Mouse (Mus musculus): ENCODE measurements at regions not wholly inside any gene's neighbourhood (a gene's known extent, or its start where the extent isn't known, plus 50 kb on each side); places are given as distances from the start of the nearest gene placed in this dataset.

DNA sequence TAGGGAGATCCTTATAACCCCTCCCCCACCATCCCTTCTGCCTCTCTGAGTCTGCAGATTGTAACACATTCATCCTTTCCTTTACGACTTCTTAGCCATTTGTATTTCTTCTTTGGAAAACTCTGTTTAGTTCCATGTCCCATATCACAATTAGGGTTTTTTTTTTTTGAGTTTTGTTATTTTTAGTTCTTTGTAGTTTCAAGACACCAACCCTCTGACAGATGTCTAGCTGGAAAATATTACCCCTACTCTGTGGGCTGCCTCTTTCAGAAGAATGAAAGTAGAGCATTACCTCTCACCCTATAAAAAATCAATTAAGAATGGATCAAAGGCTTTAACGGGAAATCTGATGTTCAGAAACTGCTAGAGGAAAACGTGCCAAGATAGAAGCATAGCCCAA is 180.1 kb downstream of the Gm5447 start:
- H3K36me3 ChIP-seq (replicated peaks; ENCODE audit: control insufficient read depth, insufficient read depth): no peaks in the 10 kb centered on the region
- H3K9me3 ChIP-seq (ENCODE audit: control insufficient read depth, low read length): peaks cover 6% of the 10 kb centered on the region; the same call in 1 of the 2 replicates
- no peak overlapping the region for H3K9ac ChIP-seq
- WGBS: 67% methylated on average over 3 of the region's 3 CpGs
- DNase-seq (ENCODE audit: low spot score) (no peak), ATAC-seq (ENCODE audit: low FRiP score) (no peak)
- H3K27ac ChIP-seq: no peak overlapping the region
- H3K27me3 ChIP-seq (ENCODE audit: control insufficient read depth, insufficient read depth, low read length): no peaks in the 10 kb centered on the region
- no peak overlapping the region for H3K4me2 ChIP-seq (replicated peaks)
- no peaks in the 10 kb centered on the region for H3K4me1 ChIP-seq (replicated peaks; ENCODE audit: control insufficient read depth, insufficient read depth, low read length)
- H3K4me3 ChIP-seq (replicated peaks; ENCODE audit: low read length): no peak overlapping the region

DNA sequence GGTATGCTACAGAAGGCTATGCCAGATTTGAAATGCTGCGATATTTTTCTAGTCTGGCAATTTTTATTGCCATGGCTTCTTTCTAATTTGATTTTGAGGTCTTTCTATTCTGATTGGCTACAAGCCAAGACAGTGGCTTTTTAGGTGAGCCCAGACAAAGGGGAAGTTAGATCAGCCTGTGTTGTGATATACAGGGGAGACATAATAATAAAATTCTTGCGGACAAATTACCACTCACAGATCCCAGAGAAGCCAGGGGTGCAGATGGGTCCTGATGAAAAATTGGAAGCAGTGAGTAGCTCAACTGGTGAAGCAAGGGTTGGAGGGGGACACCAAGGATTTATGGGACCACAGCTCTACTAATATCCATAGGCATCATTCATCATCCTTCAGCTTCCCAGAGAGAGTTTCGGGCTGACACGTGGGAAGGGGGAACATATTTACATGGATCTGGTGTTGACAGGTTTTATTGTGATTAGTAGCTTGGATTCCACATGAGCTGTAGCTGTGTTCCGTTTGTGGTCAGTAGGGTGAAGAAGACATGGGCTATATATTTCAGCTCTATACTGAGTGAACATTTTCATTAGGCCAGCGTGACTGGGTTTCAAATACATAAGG is 190.0 kb downstream of the Gm5447 start:
- no peaks in the 10 kb centered on the region for H3K4me1 ChIP-seq (replicated peaks; ENCODE audit: control insufficient read depth, insufficient read depth, low read length)
- ATAC-seq (ENCODE audit: low FRiP score): no peak
- no peaks in the 10 kb centered on the region for H3K9me3 ChIP-seq (ENCODE audit: control insufficient read depth, low read length)
- WGBS: 74% methylated on average over 6 of the region's 6 CpGs
- H3K4me2 ChIP-seq (replicated peaks): no peak overlapping the region
- no peak overlapping the region for H3K27ac ChIP-seq
- no peaks in the 10 kb centered on the region for H3K36me3 ChIP-seq (replicated peaks; ENCODE audit: control insufficient read depth, insufficient read depth)
- no peak overlapping the region for H3K4me3 ChIP-seq (replicated peaks; ENCODE audit: low read length)
- H3K27me3 ChIP-seq (ENCODE audit: control insufficient read depth, insufficient read depth, low read length): no peaks in the 10 kb centered on the region
- no peak for DNase-seq (ENCODE audit: low spot score)
- no peak overlapping the region for H3K9ac ChIP-seq

DNA sequence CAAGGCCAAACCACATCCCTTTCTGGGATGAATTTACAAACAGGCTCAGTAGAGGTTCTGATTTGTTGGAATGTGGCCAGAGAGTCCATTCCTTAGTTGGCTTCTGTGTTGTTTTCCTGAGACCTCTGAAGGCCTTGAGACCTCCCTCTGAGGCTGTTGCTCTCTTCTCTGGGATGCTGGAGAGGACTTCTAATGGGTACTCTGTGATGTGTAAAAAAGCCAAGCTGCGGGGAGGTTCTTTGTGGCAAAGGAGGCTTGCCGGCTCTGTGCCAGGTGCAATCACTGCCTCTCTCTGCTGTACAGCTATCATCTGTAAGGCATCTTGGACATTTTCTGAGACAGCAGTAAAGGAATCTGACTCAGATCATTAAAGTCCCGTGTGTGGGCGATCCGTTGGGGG is 192.3 kb downstream of the Gm5447 start:
- Histone ChIP-seq H3K4me3 (replicated peaks; ENCODE audit: low read length) (no peak overlapping the region), H3K27me3 (ENCODE audit: control insufficient read depth, insufficient read depth, low read length) (no peaks in the 10 kb centered on the region), H3K36me3 (replicated peaks; ENCODE audit: control insufficient read depth, insufficient read depth) (no peaks in the 10 kb centered on the region), H3K27ac (no peak overlapping the region), H3K4me1 (replicated peaks; ENCODE audit: control insufficient read depth, insufficient read depth, low read length) (no peaks in the 10 kb centered on the region), H3K9ac (no peak overlapping the region), H3K9me3 (ENCODE audit: control insufficient read depth, low read length) (no peaks in the 10 kb centered on the region), H3K4me2 (replicated peaks) (no peak overlapping the region)
- ATAC-seq (ENCODE audit: low FRiP score): no peak
- WGBS: 62% methylated on average over 5 of the region's 5 CpGs
- DNase-seq (ENCODE audit: low spot score): no peak

DNA sequence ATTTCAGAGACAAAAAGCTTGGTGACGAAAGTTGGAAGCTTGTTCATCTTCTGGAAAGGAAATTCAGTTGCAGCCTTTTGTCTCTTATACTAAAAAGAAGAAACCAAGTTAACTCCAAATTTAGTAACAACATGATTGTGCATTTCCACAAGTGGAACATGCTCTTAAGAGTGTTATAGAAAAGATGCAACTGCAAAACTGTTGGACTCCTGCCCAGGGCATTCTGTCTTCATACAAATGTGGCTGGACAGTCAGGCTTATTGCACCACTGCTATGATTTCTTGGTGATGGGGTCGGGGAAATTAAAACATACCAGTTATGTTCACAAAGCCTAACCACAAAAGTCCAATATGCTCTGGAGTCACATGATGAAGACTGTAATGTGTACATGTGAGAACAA is 194.8 kb downstream of the Gm5447 start:
- Histone ChIP-seq H3K27me3 (ENCODE audit: control insufficient read depth, insufficient read depth, low read length) (no peaks in the 10 kb centered on the region), H3K4me3 (replicated peaks; ENCODE audit: low read length) (no peak overlapping the region), H3K9me3 (ENCODE audit: control insufficient read depth, low read length) (no peaks in the 10 kb centered on the region), H3K36me3 (replicated peaks; ENCODE audit: control insufficient read depth, insufficient read depth) (no peaks in the 10 kb centered on the region), H3K9ac (no peak overlapping the region), H3K4me1 (replicated peaks; ENCODE audit: control insufficient read depth, insufficient read depth, low read length) (no peaks in the 10 kb centered on the region), H3K4me2 (replicated peaks) (no peak overlapping the region), H3K27ac (no peak overlapping the region)
- WGBS: 92% methylated on average over 2 of the region's 2 CpGs
- ATAC-seq (ENCODE audit: low FRiP score): no peak
- DNase-seq (ENCODE audit: low spot score): no peak

DNA sequence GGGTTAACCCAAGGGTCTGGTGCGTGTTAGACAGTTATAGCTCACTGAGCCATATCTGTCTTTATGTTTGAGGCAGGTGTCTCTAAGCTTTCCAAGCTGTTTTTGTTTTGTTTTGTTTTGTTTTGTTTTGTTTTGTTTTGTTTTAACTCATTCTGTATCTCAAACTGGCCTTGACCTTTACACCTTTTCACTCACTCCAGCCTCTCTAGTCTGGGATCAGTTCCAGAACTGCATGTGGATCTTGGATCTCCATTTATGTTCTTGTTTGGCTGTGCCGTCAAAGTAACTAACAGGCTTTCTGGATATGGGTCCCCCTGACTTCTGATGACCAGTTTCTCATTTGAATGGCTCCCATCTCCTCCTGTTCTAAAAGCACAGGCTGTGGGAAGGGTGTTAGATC is 197.7 kb downstream of the Gm5447 start:
- H3K27ac ChIP-seq: no peak overlapping the region
- no peak overlapping the region for H3K9ac ChIP-seq
- H3K9me3 ChIP-seq (ENCODE audit: control insufficient read depth, low read length): no peaks in the 10 kb centered on the region
- no peaks in the 10 kb centered on the region for H3K27me3 ChIP-seq (ENCODE audit: control insufficient read depth, insufficient read depth, low read length)
- no peak for ATAC-seq (ENCODE audit: low FRiP score)
- WGBS: 94% methylated on average over 2 of the region's 2 CpGs
- no peaks in the 10 kb centered on the region for H3K4me1 ChIP-seq (replicated peaks; ENCODE audit: control insufficient read depth, insufficient read depth, low read length)
- H3K36me3 ChIP-seq (replicated peaks; ENCODE audit: control insufficient read depth, insufficient read depth): no peaks in the 10 kb centered on the region
- no peak overlapping the region for H3K4me2 ChIP-seq (replicated peaks)
- no peak overlapping the region for H3K4me3 ChIP-seq (replicated peaks; ENCODE audit: low read length)
- DNase-seq (ENCODE audit: low spot score): no peak

DNA sequence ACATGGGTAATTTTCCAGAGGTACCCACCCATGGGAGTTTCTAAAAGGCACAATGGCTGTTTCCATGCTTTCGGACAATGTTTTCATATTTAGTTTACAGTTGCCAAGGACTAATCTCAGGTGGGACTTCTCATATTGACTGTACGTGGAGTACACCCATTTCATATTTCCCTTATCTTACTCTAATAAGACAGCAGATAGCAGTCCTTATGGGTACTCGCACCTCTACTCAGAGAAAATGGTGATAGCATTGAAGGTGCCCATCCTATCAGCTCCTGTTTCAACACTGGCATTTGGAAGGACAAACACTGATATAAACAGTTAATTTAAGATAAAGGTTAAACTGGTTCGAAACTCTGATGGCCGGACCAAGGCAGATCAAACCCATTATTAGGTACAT is 198.6 kb downstream of the Gm5447 start:
- Histone ChIP-seq H3K4me3 (replicated peaks; ENCODE audit: low read length) (no peak overlapping the region), H3K9me3 (ENCODE audit: control insufficient read depth, low read length) (no peaks in the 10 kb centered on the region), H3K9ac (no peak overlapping the region), H3K27me3 (ENCODE audit: control insufficient read depth, insufficient read depth, low read length) (no peaks in the 10 kb centered on the region), H3K4me2 (replicated peaks) (no peak overlapping the region), H3K27ac (no peak overlapping the region), H3K4me1 (replicated peaks; ENCODE audit: control insufficient read depth, insufficient read depth, low read length) (no peaks in the 10 kb centered on the region), H3K36me3 (replicated peaks; ENCODE audit: control insufficient read depth, insufficient read depth) (no peaks in the 10 kb centered on the region)
- 94% methylated on average over 5 of the region's 5 CpGs for WGBS
- ATAC-seq (ENCODE audit: low FRiP score) (no peak), DNase-seq (ENCODE audit: low spot score) (no peak)

DNA sequence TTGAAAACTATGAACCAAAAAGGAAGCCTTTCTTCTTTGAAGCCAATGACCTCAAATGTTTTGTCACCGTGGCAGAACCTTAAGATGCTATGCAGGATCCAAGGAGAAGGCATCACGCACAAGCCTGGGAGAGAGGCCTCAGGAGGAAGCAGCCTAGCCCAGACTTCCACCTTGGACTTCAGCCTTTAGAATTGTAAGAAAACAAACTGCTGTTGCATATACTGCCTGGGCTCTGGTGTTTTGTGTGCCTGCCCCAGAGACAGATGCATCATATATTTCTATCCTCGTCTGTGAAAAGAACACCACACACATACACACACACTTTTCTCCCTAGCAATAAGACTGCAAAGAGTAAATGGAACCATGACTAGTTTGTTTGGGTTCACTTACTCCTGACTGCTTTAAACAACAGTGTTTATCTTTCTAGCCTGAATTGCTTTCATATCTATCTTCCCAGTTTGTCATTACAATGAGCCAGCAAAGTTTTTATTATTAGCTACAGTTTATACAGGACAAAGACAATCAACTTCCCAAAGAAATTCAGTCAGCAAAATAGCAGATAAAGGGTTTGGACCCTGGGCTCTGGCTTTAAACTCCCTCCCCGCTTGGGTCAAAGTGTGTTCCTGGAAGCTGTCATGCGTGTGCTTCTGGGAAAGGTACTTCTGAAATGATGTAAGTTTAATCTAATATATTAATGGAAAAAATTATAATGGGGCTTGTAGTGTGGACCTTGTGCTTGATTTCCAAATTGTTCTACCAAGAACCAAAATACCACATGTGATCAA is 204.2 kb downstream of the Gm5447 start:
- no peak overlapping the region for H3K9ac ChIP-seq
- no peak overlapping the region for H3K4me3 ChIP-seq (replicated peaks; ENCODE audit: low read length)
- DNase-seq (ENCODE audit: low spot score) (no peak), ATAC-seq (ENCODE audit: low FRiP score) (no peak)
- no peaks in the 10 kb centered on the region for H3K9me3 ChIP-seq (ENCODE audit: control insufficient read depth, low read length)
- H3K27me3 ChIP-seq (ENCODE audit: control insufficient read depth, insufficient read depth, low read length): no peaks in the 10 kb centered on the region
- no peaks in the 10 kb centered on the region for H3K4me1 ChIP-seq (replicated peaks; ENCODE audit: control insufficient read depth, insufficient read depth, low read length)
- no peak overlapping the region for H3K4me2 ChIP-seq (replicated peaks)
- H3K27ac ChIP-seq: no peak overlapping the region
- 88% methylated on average over 5 of the region's 5 CpGs for WGBS
- H3K36me3 ChIP-seq (replicated peaks; ENCODE audit: control insufficient read depth, insufficient read depth): no peaks in the 10 kb centered on the region

DNA sequence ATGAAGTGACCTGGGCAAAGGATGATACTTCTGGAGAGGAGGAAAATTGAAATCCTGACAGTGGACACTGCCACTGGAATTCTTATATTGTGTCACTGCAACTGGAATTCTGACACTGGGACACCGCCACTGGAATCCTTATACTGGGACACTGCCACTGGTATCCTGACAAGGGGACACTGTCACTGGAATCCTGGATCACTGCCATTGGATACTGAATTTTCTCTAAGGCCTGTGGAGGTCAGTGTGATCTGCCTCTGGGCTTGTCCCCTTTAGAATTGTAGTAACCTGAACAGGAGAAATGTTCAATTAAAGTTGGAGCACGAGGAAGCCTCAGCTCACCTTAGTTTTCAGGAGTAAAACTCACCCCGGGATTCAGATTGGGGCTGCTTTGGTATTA is 205.0 kb downstream of the Gm5447 start:
- Histone ChIP-seq H3K4me3 (replicated peaks; ENCODE audit: low read length) (no peak overlapping the region), H3K4me1 (replicated peaks; ENCODE audit: control insufficient read depth, insufficient read depth, low read length) (no peaks in the 10 kb centered on the region), H3K9ac (no peak overlapping the region), H3K36me3 (replicated peaks; ENCODE audit: control insufficient read depth, insufficient read depth) (no peaks in the 10 kb centered on the region), H3K27ac (no peak overlapping the region), H3K9me3 (ENCODE audit: control insufficient read depth, low read length) (no peaks in the 10 kb centered on the region), H3K4me2 (replicated peaks) (no peak overlapping the region), H3K27me3 (ENCODE audit: control insufficient read depth, insufficient read depth, low read length) (no peaks in the 10 kb centered on the region)
- WGBS: 78% methylated on average over 3 of the region's 3 CpGs
- ATAC-seq (ENCODE audit: low FRiP score) (no peak), DNase-seq (ENCODE audit: low spot score) (no peak)

DNA sequence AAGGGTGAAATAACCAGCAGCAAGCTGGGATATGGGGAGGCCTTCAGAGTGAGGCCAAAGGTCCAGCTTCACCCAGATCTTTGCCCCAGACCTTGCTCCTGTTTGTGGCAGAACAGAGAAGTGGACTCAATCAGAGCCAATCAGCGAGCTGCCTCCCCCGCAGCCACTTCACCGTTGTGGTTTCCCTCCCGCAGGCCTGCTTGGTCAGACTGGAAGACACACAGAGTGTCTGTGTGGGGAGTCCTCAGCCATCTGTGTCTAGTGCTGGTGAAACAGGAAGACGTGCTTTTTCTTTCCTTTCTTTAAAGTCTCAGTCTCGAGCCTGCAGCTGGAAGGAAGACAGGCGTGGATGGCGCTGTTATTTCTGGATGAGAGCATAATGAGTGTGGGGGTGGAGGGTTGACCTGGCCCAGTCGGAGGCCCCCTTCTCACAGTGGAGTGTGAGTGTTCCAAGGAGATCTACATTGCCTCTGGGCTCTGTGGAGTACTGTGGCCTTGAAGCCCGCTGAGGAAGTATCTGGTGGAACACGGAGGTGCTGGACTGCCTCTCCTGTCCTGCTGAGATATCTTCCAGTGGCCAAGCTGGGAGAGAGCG is 205.5 kb downstream of the Gm5447 start:
- H3K9me3 ChIP-seq (ENCODE audit: control insufficient read depth, low read length): no peaks in the 10 kb centered on the region
- H3K27me3 ChIP-seq (ENCODE audit: control insufficient read depth, insufficient read depth, low read length): no peaks in the 10 kb centered on the region
- DNase-seq (ENCODE audit: low spot score) (no peak), ATAC-seq (ENCODE audit: low FRiP score) (peak; percentile 40)
- H3K4me2 ChIP-seq (replicated peaks): no peak overlapping the region
- H3K9ac ChIP-seq: no peak overlapping the region
- H3K27ac ChIP-seq: 0 out of 2 replicates have a peak overlapping the region, but pooled peaks have one; percentile 20
- H3K4me3 ChIP-seq (replicated peaks; ENCODE audit: low read length): no peak overlapping the region
- no peaks in the 10 kb centered on the region for H3K36me3 ChIP-seq (replicated peaks; ENCODE audit: control insufficient read depth, insufficient read depth)
- 50% methylated on average over 12 of the region's 12 CpGs for WGBS
- H3K4me1 ChIP-seq (replicated peaks; ENCODE audit: control insufficient read depth, insufficient read depth, low read length): no peaks in the 10 kb centered on the region

Measured in hindbrain, embryonic 14.5 days (tissue).